Mouse (Mus musculus) heart, embryonic 13.5 days (tissue): ENCODE data around the gene Olfr95. TPM values are rescaled to one million over a fixed set of nuclear protein-coding genes. Genes with fewer than 3 reads are reported as not detected.

Experiments used
- polyA plus RNA-seq: library from polyadenylated mRNA; unstranded; fragments of >200 nt; fragmentation: Nextera tagmentation; extraction: Ambion mirVana; gene quantifications from 2 replicates; pipeline ENCODE4 v1.2.1, GENCODE M21; 2015

Gene Olfr95
- polyA plus RNA-seq, 1 experiment from 2014 or later, result not detected

Other genes with a start within 250 kb of the Olfr95 start
- gene 2410137M14Rik, start 231.9 kb downstream of the Olfr95 start, polyA plus RNA-seq, result not detected in 2 replicates
- gene H2-M5, start 223.6 kb downstream of the Olfr95 start, polyA plus RNA-seq, result 0.24 and 0.36 TPM in 2 replicates
- 42.5 and 45.5 TPM in 2 replicates for gene Zfp57, start 212.0 kb downstream of the Olfr95 start, polyA plus RNA-seq
- not detected in 2 replicates for gene Mog, start 189.7 kb downstream of the Olfr95 start, polyA plus RNA-seq
- 4.5 and 6.9 TPM in 2 replicates for gene Gabbr1, start 167.2 kb downstream of the Olfr95 start, polyA plus RNA-seq
- gene Olfr90, start 124.6 kb downstream of the Olfr95 start, polyA plus RNA-seq, result not detected in 2 replicates
- not detected in 2 replicates for gene Olfr91, start 114.8 kb downstream of the Olfr95 start, polyA plus RNA-seq
- not detected in 2 replicates for gene Olfr92, start 93.0 kb downstream of the Olfr95 start, polyA plus RNA-seq
- not detected in 2 replicates for gene Olfr93, start 51.6 kb downstream of the Olfr95 start, polyA plus RNA-seq
- gene Ubd, start 19.2 kb downstream of the Olfr95 start, polyA plus RNA-seq, result not detected in 2 replicates
- gene Olfr94, start 12.1 kb downstream of the Olfr95 start, polyA plus RNA-seq, result not detected in 2 replicates
- not detected in 2 replicates for gene Olfr96, start 7.0 kb upstream of the Olfr95 start, polyA plus RNA-seq
- gene Olfr97, start 24.2 kb upstream of the Olfr95 start, polyA plus RNA-seq, result not detected in 2 replicates
- gene Olfr98, start 50.6 kb upstream of the Olfr95 start, polyA plus RNA-seq, result not detected in 2 replicates
- 0.80 and 1.0 TPM in 2 replicates for gene H2-M3, start 57.1 kb upstream of the Olfr95 start, polyA plus RNA-seq
- not detected in 2 replicates for gene Olfr99, start 70.3 kb upstream of the Olfr95 start, polyA plus RNA-seq
- not detected in 2 replicates for gene Olfr101, start 91.2 kb upstream of the Olfr95 start, polyA plus RNA-seq
- not detected in 2 replicates for gene Olfr102, start 103.9 kb upstream of the Olfr95 start, polyA plus RNA-seq
- not detected in 2 replicates for gene Olfr103, start 126.6 kb upstream of the Olfr95 start, polyA plus RNA-seq
- gene Olfr104-ps, start 146.5 kb upstream of the Olfr95 start, polyA plus RNA-seq, result not detected in 2 replicates
- gene Olfr105-ps, start 165.9 kb upstream of the Olfr95 start, polyA plus RNA-seq, result not detected in 2 replicates
- not detected in 2 replicates for gene Olfr106-ps, start 177.3 kb upstream of the Olfr95 start, polyA plus RNA-seq
- gene Olfr107, start 186.1 kb upstream of the Olfr95 start, polyA plus RNA-seq, result not detected in 2 replicates
- not detected in 2 replicates for gene Olfr108, start 232.4 kb upstream of the Olfr95 start, polyA plus RNA-seq
- not detected in 2 replicates for gene Olfr109, start 245.8 kb upstream of the Olfr95 start, polyA plus RNA-seq